Mouse (Mus musculus) liver, postnatal 0 days (tissue): ENCODE data around the gene Gm7137.
"Not testable (repeated sequence)": the region's sequence is repeated elsewhere in the genome, so short reads cannot be mapped to it uniquely, and the experiment has no call there.

ENCODE experiments used
- CTCF ChIP-seq: sonication (generic); IDR thresholded peaks from 2 replicates; pipeline ENCODE4 v1.5.1; 2016; ENCODE audit warnings: antibody characterized with exemption, low read depth
- EP300 ChIP-seq: IDR thresholded peaks from 2 replicates; pipeline ENCODE4 v1.6.1; 2016; ENCODE audit warnings: antibody characterized with exemption, low read depth, mild to moderate bottlenecking

GRCm38 (mm10) chr10:77798164-77798920 lies 10.3 kb upstream of the Gm7137 start:
- not testable (repeated sequence) for TF ChIP-seq EP300, CTCF
